Mouse (Mus musculus) bone marrow, adult 2 months (tissue): ENCODE data around the gene Cdc26.

ENCODE experiments used
- CTCF ChIP-seq: fragments of 200-500 bp; IDR thresholded peaks from 2 replicates; pipeline ENCODE4 v1.5.1; 2011; ENCODE audit warnings: low read length, control low read depth; ENCODE audit not compliant: control insufficient read depth, insufficient read depth
- POLR2A ChIP-seq: fragments of 200-500 bp; IDR thresholded peaks from 2 replicates; pipeline ENCODE4 v1.6.1; 2011; ENCODE audit warnings: low read depth, mild to moderate bottlenecking, control low read depth, low read length, borderline replicate concordance; ENCODE audit not compliant: control insufficient read depth

DNA sequence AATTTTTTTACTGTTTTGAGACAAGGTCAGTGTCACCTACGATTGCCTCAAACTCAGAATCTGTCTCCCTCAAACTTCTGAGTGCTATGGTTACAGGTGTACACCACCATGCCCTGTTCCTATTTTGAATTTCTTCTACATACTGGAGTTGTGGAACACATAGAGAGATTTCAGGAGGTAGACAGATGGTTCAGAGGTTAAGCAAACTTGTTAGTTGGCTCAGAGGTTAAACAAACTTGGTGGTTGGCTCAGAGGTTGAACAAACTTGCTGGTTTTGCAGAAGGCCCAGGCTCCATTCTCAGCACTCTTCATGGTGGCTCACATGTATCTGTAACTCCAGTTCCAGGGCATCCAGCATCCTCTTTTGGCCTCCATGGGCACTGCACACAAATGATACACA is 24.3 kb downstream of the Cdc26 start:
- no peak for TF ChIP-seq CTCF
- TF ChIP-seq POLR2A = no peak
